Mouse (Mus musculus) pancreas, adult 10 weeks (tissue): Measurements from ENCODE around the gene Anxa2. TPM values are rescaled to one million over a fixed set of nuclear protein-coding genes. Genes with fewer than 3 reads are reported as not detected.

Experiments used
- polyA plus RNA-seq: library from polyadenylated mRNA; stranded (reverse); fragments of 350-450 nt; fragmentation: Illumina TruSeq; extraction: RNeasy Lipid Tissue Mini Kit (QIAGEN cat#74804); gene quantifications from one replicate; pipeline ENCODE4 v1.2.3, GENCODE M21; 2015; ENCODE audit warnings: low read depth, low replicate concordance; ENCODE audit not compliant: insufficient read depth

Anxa2 gene
- polyA plus RNA-seq: 75.0 TPM

DNA sequence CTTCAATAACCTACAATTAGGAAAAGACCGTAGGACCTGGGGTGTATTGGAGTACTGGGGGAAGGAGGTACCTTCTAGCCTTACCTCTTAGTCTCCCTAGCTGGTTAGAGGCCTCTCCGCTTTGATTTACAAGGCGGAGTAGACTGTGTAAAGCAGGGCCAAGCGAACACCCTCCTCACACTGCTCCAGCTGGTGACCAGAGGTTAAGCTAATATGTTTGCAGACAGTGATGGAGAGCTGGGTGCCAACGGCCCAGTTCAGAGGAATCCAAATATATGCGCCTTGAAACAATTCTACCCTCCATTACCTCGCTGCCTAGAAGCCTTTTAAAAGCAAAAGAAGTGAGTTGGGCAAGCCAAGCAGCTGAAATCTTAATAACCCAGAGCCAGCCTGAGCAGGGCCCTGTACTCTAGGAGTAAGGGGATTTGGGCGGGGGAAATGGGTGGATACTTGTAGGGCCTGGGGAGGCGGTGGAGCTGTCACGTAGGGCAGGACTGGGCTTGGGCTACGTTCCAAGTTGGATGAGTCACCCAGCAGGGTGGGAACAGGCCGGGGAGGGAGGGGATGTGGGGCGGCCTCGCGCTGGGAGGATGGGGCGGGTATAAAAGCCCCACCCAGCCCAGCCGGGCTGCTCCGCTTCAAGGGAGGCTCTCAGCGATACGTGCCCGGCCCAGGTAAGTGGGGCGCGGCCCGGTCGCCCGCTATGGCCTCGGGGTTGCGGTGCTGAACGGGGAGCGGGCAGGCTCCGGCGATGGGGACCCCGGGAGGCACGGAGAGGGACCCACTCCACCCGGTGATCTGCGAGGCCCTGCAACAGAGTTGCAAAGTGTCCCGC lies at the start of gene Anxa2:
Anxa2 (plus strand) TSS at position 555 of the 835 bp plus-strand sequence.

Other genes starting within 250 kb of the Anxa2 start
- gene Ice2, start 55.7 kb upstream of the Anxa2 start, polyA plus RNA-seq: 3.3 TPM